7 mouse cellular contexts compared by ENCODE assay signal in the genomic region with DNA sequence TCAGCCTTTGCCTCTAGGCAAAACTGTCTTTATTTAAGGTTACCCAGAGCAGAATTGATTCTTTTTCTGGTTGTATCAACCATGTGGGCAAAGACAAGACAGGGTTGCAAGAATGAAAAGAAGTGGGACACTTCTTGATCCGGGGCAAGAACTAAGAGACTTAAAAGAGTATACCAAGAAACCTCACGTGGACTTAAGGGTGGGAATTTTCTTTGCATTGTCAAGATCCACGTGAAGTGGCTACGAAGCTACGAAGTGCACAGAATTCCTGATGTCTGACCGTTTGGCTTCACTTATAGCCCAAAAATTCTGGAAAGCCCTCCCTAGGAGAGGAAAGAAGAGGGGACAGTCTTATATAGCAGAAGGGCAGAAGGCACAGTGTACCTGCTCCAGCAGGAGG. TPM values are rescaled to one million over a fixed set of nuclear protein-coding genes. Genes with fewer than 3 reads are reported as not detected.
DNase-seq lines count a peak whose midpoint lies in the region; ATAC-seq and TF ChIP-seq lines count a peak whose summit lies in the region.

No protein-coding gene starts in this region.

- no peak overlapping the region for H3K4me3 ChIP-seq in lung, embryonic 14.5 days (ENCODE audit: low read depth, low read length)
- peak overlapping the region; percentile 38 for H3K4me3 ChIP-seq in hindbrain, embryonic 10.5 days
- H3K4me3 ChIP-seq in liver, embryonic 14.5 days (ENCODE audit: insufficient read depth in 1 of 2, low read depth in 2 of 2, low read length in 2 of 2) = peak overlapping the region; percentile 21 to 24
- no peak overlapping the region for H3K4me3 ChIP-seq in stomach, postnatal 0 days (ENCODE audit: low read depth, low read length)

- no peak for TF ChIP-seq EP300 in liver, embryonic 14.5 days (IDR thresholded peaks at IDR 0.05; ENCODE audit: low read depth)
- TF ChIP-seq EP300 in stomach, postnatal 0 days (optimal IDR thresholded peaks at IDR 0.05) = no peak

- peaks cover 21% of the 10 kb centered on the region for H3K4me1 ChIP-seq in lung, embryonic 14.5 days (ENCODE audit: insufficient read depth)
- peaks cover 89% of the 10 kb centered on the region for H3K4me1 ChIP-seq in hindbrain, embryonic 10.5 days (replicated peaks)
- H3K4me1 ChIP-seq in liver, embryonic 14.5 days (replicated peaks; ENCODE audit: control insufficient read depth in 2 of 2, insufficient read depth in 2 of 2, low read length in 1 of 2) = peaks cover 0 to 5% of the 10 kb centered on the region in 2 experiments; a peak in 2 of 4 replicates
- H3K4me1 ChIP-seq in stomach, postnatal 0 days (replicated peaks; ENCODE audit: control insufficient read depth, insufficient read depth) = peaks cover 4% of the 10 kb centered on the region

- H3K27me3 ChIP-seq in lung, embryonic 14.5 days (ENCODE audit: insufficient read depth, low read length) = peaks cover 9% of the 10 kb centered on the region; the same call in 1 of the 2 replicates
- H3K27me3 ChIP-seq in hindbrain, embryonic 10.5 days (ENCODE audit: insufficient read depth, poor library complexity, severe bottlenecking) = peaks cover 55% of the 10 kb centered on the region
- H3K27me3 ChIP-seq in liver, embryonic 14.5 days (ENCODE audit: control insufficient read depth, insufficient read depth, low read length) = peaks cover 18% of the 10 kb centered on the region
- no peaks in the 10 kb centered on the region for H3K27me3 ChIP-seq in stomach, postnatal 0 days (ENCODE audit: control insufficient read depth, insufficient read depth, low read length)

- no peaks in the 10 kb centered on the region for H3K9me3 ChIP-seq in lung, embryonic 14.5 days (ENCODE audit: low read depth, low read length)
- H3K9me3 ChIP-seq in hindbrain, embryonic 10.5 days = no peaks in the 10 kb centered on the region
- no peaks in the 10 kb centered on the region for H3K9me3 ChIP-seq in liver, embryonic 14.5 days (ENCODE audit: control insufficient read depth, low read length)
- H3K9me3 ChIP-seq in stomach, postnatal 0 days (ENCODE audit: control insufficient read depth, low read length) = no peaks in the 10 kb centered on the region

- H3K36me3 ChIP-seq in lung, embryonic 14.5 days (ENCODE audit: insufficient read depth) = no peaks in the 10 kb centered on the region
- no peaks in the 10 kb centered on the region for H3K36me3 ChIP-seq in hindbrain, embryonic 10.5 days
- H3K36me3 ChIP-seq in liver, embryonic 14.5 days (replicated peaks; ENCODE audit: control insufficient read depth, insufficient read depth, low read depth) = no peaks in the 10 kb centered on the region
- H3K36me3 ChIP-seq in stomach, postnatal 0 days (ENCODE audit: control insufficient read depth, insufficient read depth, low read length) = no peaks in the 10 kb centered on the region

- DNase-seq in lung, embryonic 14.5 days = no peak
- DNase-seq in lung, adult 18-20 months = no peak
- no peak for DNase-seq in hindbrain, embryonic 10.5 days (ENCODE audit: low spot score)
- no peak for DNase-seq in liver, embryonic 14.5 days (ENCODE audit: low read depth in 3 of 3, low spot score in 3 of 3)
- no peak for DNase-seq in stomach, postnatal 0 days (ENCODE audit: low spot score)
- DNase-seq in layer of hippocampus, adult 9-11 months = no peak

- no peak for ATAC-seq in lung, embryonic 14.5 days (ENCODE audit: insufficient read depth)
- ATAC-seq in liver, embryonic 14.5 days (ENCODE audit: insufficient read depth) = no peak
- no peak for ATAC-seq in stomach, postnatal 0 days (ENCODE audit: low FRiP score, low TSS enrichment)
- ATAC-seq in megakaryocyte progenitor cell, adult 5-6 weeks (replicated peaks; ENCODE audit: poor library complexity) = no peak

- H3K27ac ChIP-seq in lung, embryonic 14.5 days (ENCODE audit: low read depth) = peak overlapping the region; percentile 75
- H3K27ac ChIP-seq in hindbrain, embryonic 10.5 days = peak overlapping the region; percentile 95
- H3K27ac ChIP-seq in liver, embryonic 14.5 days = no peak overlapping the region
- peak overlapping the region; percentile 49; the same call in 1 of the 2 replicates for H3K27ac ChIP-seq in stomach, postnatal 0 days (replicated peaks)

- whole genome bisulfite sequencing in lung, embryonic 14.5 days = 41% methylated on average over 6 of the region's 6 CpGs
- 15% methylated on average over 6 of the region's 6 CpGs for WGBS in hindbrain, embryonic 10.5 days
- 20% methylated on average over 6 of the region's 6 CpGs for WGBS in liver, embryonic 14.5 days (ENCODE audit: insufficient replicate concordance)
- WGBS in stomach, postnatal 0 days = 48% methylated on average over 6 of the region's 6 CpGs

- H3K4me2 ChIP-seq in lung, embryonic 14.5 days = peak overlapping the region; percentile 41
- H3K4me2 ChIP-seq in liver, embryonic 14.5 days (ENCODE audit: low read depth) = peak overlapping the region; percentile 41
- peak overlapping the region; percentile 27; the same call in 1 of the 2 replicates for H3K4me2 ChIP-seq in stomach, postnatal 0 days (replicated peaks; ENCODE audit: low read depth)

- no peak for TF ChIP-seq CTCF in lung, embryonic 14.5 days (IDR thresholded peaks at IDR 0.05; ENCODE audit: low read depth)
- TF ChIP-seq CTCF in liver, embryonic 14.5 days (IDR thresholded peaks at IDR 0.05; ENCODE audit: low read depth) = no peak
- TF ChIP-seq CTCF in stomach, postnatal 0 days (IDR thresholded peaks at IDR 0.05; ENCODE audit: low read depth) = no peak

- peak overlapping the region; percentile 24; the same call in 1 of the 2 replicates for H3K9ac ChIP-seq in lung, embryonic 14.5 days
- no peak overlapping the region for H3K9ac ChIP-seq in liver, embryonic 14.5 days (replicated peaks)
- no peak overlapping the region for H3K9ac ChIP-seq in stomach, postnatal 0 days (ENCODE audit: low read length)

RNA-seq across cellular contexts. Expression of gene Pipox, which starts 0.6 kb away (rescaled TPM):
- polyA plus RNA-seq in lung, embryonic 14.5 days (2014; fragmentation: Nextera tagmentation; extraction: Ambion mirVana) = 0.88 and 1.6 TPM in 2 replicates
- polyA plus RNA-seq in hindbrain, embryonic 10.5 days (2016; fragmentation: Nextera tagmentation; extraction: Ambion mirVana) = 7.3 and 13.1 TPM in 2 replicates
- 15.4 and 15.6 TPM in 2 replicates for polyA plus RNA-seq in liver, embryonic 14.5 days (2012; rRNA removed)
- polyA plus RNA-seq in liver, embryonic 14.5 days (2014; fragmentation: Nextera tagmentation; extraction: Ambion mirVana) = 14.1 and 15.6 TPM in 2 replicates
- polyA plus RNA-seq in stomach, postnatal 0 days (2015; fragmentation: Nextera tagmentation; extraction: Ambion mirVana) = 8.4 and 10.1 TPM in 2 replicates
- total RNA-seq in megakaryocyte progenitor cell, adult 5-6 weeks (2015) = not detected in 2 replicates
- 0.17 and 0.44 TPM in 2 replicates for total RNA-seq in megakaryocyte progenitor cell, adult 5-6 weeks (2017)

RNA-seq across cellular contexts. Expression of gene Sez6, which starts 37.3 kb away (rescaled TPM):
- polyA plus RNA-seq in lung, embryonic 14.5 days (2014; fragmentation: Nextera tagmentation; extraction: Ambion mirVana) = 0.05 and 0.22 TPM in 2 replicates
- polyA plus RNA-seq in hindbrain, embryonic 10.5 days (2016; fragmentation: Nextera tagmentation; extraction: Ambion mirVana) = 8.8 and 19.3 TPM in 2 replicates
- polyA plus RNA-seq in liver, embryonic 14.5 days (2012; rRNA removed) = 0.03 and 0.37 TPM in 2 replicates
- 0.05 TPM in 1 of 2 replicates, not detected in the other for polyA plus RNA-seq in liver, embryonic 14.5 days (2014; fragmentation: Nextera tagmentation; extraction: Ambion mirVana)
- polyA plus RNA-seq in stomach, postnatal 0 days (2015; fragmentation: Nextera tagmentation; extraction: Ambion mirVana) = 1.2 and 1.4 TPM in 2 replicates
- not detected in 2 replicates for total RNA-seq in megakaryocyte progenitor cell, adult 5-6 weeks (2015)
- not detected in 2 replicates for total RNA-seq in megakaryocyte progenitor cell, adult 5-6 weeks (2017)

Comparison
In these comparisons a context has a peak if more than half of its experiments do, and no peak if none do; other contexts are left out.
1. H3K4me3 ChIP-seq: peak in hindbrain, embryonic 10.5 days (single experiment) and liver, embryonic 14.5 days (2 of 2); none in lung, embryonic 14.5 days (single experiment) and stomach, postnatal 0 days (single experiment).
2. Peak in every context shown above with its lines, with median percentiles within 50 percentile points of each other: H3K4me2 ChIP-seq.